Mouse (Mus musculus): ENCODE results near the gene Ctdsp2. TPM values are rescaled to one million over a fixed set of nuclear protein-coding genes. Genes with fewer than 3 reads are reported as not detected.
A peak's percentile ranks its signal among the peaks of the same experiment; 100 is the strongest.

The Ctdsp2 gene
- 22.9 and 27.6 TPM in 2 replicates for polyA plus RNA-seq (2015; fragmentation: Nextera tagmentation; extraction: Ambion mirVana)

GRCm38 (mm10) chr10:126978277-126978994 is at the start of gene Ctdsp2:
TSS of gene Ctdsp2 (plus strand) at chr10:126978717.
- ATAC-seq, result peak; percentile 89
- under 1% methylated on average over 53 of the region's 56 CpGs for WGBS
- H3K27me3 ChIP-seq (replicated peaks; ENCODE audit: control insufficient read depth, insufficient read depth, low read length), result no peaks in the 10 kb centered on the region
- H3K27ac ChIP-seq (ENCODE audit: low read length), result peak within 1 kb of the TSS; percentile 100
- H3K9ac ChIP-seq (replicated peaks; ENCODE audit: low read depth, low read length), result peak within 1 kb of the TSS; percentile 92
- peak within 1 kb of the TSS; percentile 77 for H3K4me2 ChIP-seq (ENCODE audit: low read length)
- H3K9me3 ChIP-seq (ENCODE audit: control insufficient read depth, low read length), result no peaks in the 10 kb centered on the region
- peak within 1 kb of the TSS; percentile 90 for H3K4me3 ChIP-seq (replicated peaks; ENCODE audit: low read length)
- H3K36me3 ChIP-seq (ENCODE audit: control insufficient read depth, insufficient read depth), result no peaks in the 10 kb centered on the region
- H3K4me1 ChIP-seq (replicated peaks; ENCODE audit: control insufficient read depth, insufficient read depth, low read length), result peaks cover 34% of the 10 kb centered on the region

GRCm38 (mm10) chr10:126928819-126929206 is 49.7 kb upstream of the Ctdsp2 start:
- Histone ChIP-seq H3K9ac (replicated peaks; ENCODE audit: low read depth, low read length) (no peak overlapping the region), H3K36me3 (ENCODE audit: control insufficient read depth, insufficient read depth) (no peaks in the 10 kb centered on the region), H3K27ac (ENCODE audit: low read length) (no peak overlapping the region), H3K9me3 (ENCODE audit: control insufficient read depth, low read length) (no peaks in the 10 kb centered on the region), H3K27me3 (replicated peaks; ENCODE audit: control insufficient read depth, insufficient read depth, low read length) (no peaks in the 10 kb centered on the region), H3K4me3 (replicated peaks; ENCODE audit: low read length) (peak overlapping the region; percentile 55), H3K4me2 (ENCODE audit: low read length) (peak overlapping the region; percentile 65), H3K4me1 (replicated peaks; ENCODE audit: control insufficient read depth, insufficient read depth, low read length) (peaks cover 47% of the 10 kb centered on the region)
- WGBS, result 22% methylated on average over 12 of the region's 12 CpGs
- ATAC-seq, result no peak

- Histone ChIP-seq H3K4me3 (replicated peaks; ENCODE audit: low read length) (no peak overlapping the region), H3K4me1 (replicated peaks; ENCODE audit: control insufficient read depth, insufficient read depth, low read length) (peaks cover 42% of the 10 kb centered on the region), H3K27ac (ENCODE audit: low read length) (no peak overlapping the region; the same call in 1 of the 2 replicates), H3K27me3 (replicated peaks; ENCODE audit: control insufficient read depth, insufficient read depth, low read length) (no peaks in the 10 kb centered on the region), H3K36me3 (ENCODE audit: control insufficient read depth, insufficient read depth) (no peaks in the 10 kb centered on the region), H3K9ac (replicated peaks; ENCODE audit: low read depth, low read length) (no peak overlapping the region), H3K9me3 (ENCODE audit: control insufficient read depth, low read length) (no peaks in the 10 kb centered on the region), H3K4me2 (ENCODE audit: low read length) (no peak overlapping the region)
- WGBS, result 29% methylated on average over 3 of the region's 3 CpGs
- peak; percentile 21 for ATAC-seq
Observed at GRCm38 (mm10) chr10:126929543-126929942, 49.0 kb upstream of the Ctdsp2 start.

- Histone ChIP-seq H3K9ac (replicated peaks; ENCODE audit: low read depth, low read length) (peak overlapping the region; percentile 47), H3K4me1 (replicated peaks; ENCODE audit: control insufficient read depth, insufficient read depth, low read length) (peaks cover 48% of the 10 kb centered on the region), H3K27ac (ENCODE audit: low read length) (peak overlapping the region; percentile 85), H3K36me3 (ENCODE audit: control insufficient read depth, insufficient read depth) (no peaks in the 10 kb centered on the region), H3K4me2 (ENCODE audit: low read length) (no peak overlapping the region), H3K9me3 (ENCODE audit: control insufficient read depth, low read length) (no peaks in the 10 kb centered on the region), H3K4me3 (replicated peaks; ENCODE audit: low read length) (no peak overlapping the region), H3K27me3 (replicated peaks; ENCODE audit: control insufficient read depth, insufficient read depth, low read length) (no peaks in the 10 kb centered on the region)
- ATAC-seq, result peak; percentile 41
- WGBS, result 12% methylated on average over 15 of the region's 15 CpGs
Observed at GRCm38 (mm10) chr10:126930270-126931121, 48.0 kb upstream of the Ctdsp2 start.

- H3K27me3 ChIP-seq (replicated peaks; ENCODE audit: control insufficient read depth, insufficient read depth, low read length), result no peaks in the 10 kb centered on the region
- H3K4me3 ChIP-seq (replicated peaks; ENCODE audit: low read length), result no peak overlapping the region
- 59% methylated on average over 8 of the region's 8 CpGs for WGBS
- no peaks in the 10 kb centered on the region for H3K36me3 ChIP-seq (ENCODE audit: control insufficient read depth, insufficient read depth)
- H3K4me2 ChIP-seq (ENCODE audit: low read length), result no peak overlapping the region
- H3K9me3 ChIP-seq (ENCODE audit: control insufficient read depth, low read length), result no peaks in the 10 kb centered on the region
- H3K9ac ChIP-seq (replicated peaks; ENCODE audit: low read depth, low read length), result no peak overlapping the region
- ATAC-seq, result no peak
- peak overlapping the region; percentile 62 for H3K27ac ChIP-seq (ENCODE audit: low read length)
- H3K4me1 ChIP-seq (replicated peaks; ENCODE audit: control insufficient read depth, insufficient read depth, low read length), result peaks cover 54% of the 10 kb centered on the region
Observed at GRCm38 (mm10) chr10:126931123-126931759, 47.3 kb upstream of the Ctdsp2 start.

- Histone ChIP-seq H3K9ac (replicated peaks; ENCODE audit: low read depth, low read length) (no peak overlapping the region), H3K9me3 (ENCODE audit: control insufficient read depth, low read length) (no peaks in the 10 kb centered on the region), H3K27me3 (replicated peaks; ENCODE audit: control insufficient read depth, insufficient read depth, low read length) (no peaks in the 10 kb centered on the region), H3K4me3 (replicated peaks; ENCODE audit: low read length) (no peak overlapping the region), H3K4me2 (ENCODE audit: low read length) (no peak overlapping the region), H3K27ac (ENCODE audit: low read length) (no peak overlapping the region; the same call in 1 of the 2 replicates), H3K36me3 (ENCODE audit: control insufficient read depth, insufficient read depth) (no peaks in the 10 kb centered on the region), H3K4me1 (replicated peaks; ENCODE audit: control insufficient read depth, insufficient read depth, low read length) (peaks cover 53% of the 10 kb centered on the region)
- no peak for ATAC-seq
Observed at GRCm38 (mm10) chr10:126931760-126932139, 46.8 kb upstream of the Ctdsp2 start.

GRCm38 (mm10) chr10:126934561-126934960 is 44.0 kb upstream of the Ctdsp2 start:
- Histone ChIP-seq H3K4me2 (ENCODE audit: low read length) (no peak overlapping the region), H3K9me3 (ENCODE audit: control insufficient read depth, low read length) (no peaks in the 10 kb centered on the region), H3K4me1 (replicated peaks; ENCODE audit: control insufficient read depth, insufficient read depth, low read length) (peaks cover 31% of the 10 kb centered on the region), H3K9ac (replicated peaks; ENCODE audit: low read depth, low read length) (no peak overlapping the region), H3K27me3 (replicated peaks; ENCODE audit: control insufficient read depth, insufficient read depth, low read length) (no peaks in the 10 kb centered on the region), H3K36me3 (ENCODE audit: control insufficient read depth, insufficient read depth) (no peaks in the 10 kb centered on the region), H3K27ac (ENCODE audit: low read length) (no peak overlapping the region), H3K4me3 (replicated peaks; ENCODE audit: low read length) (no peak overlapping the region)
- WGBS, result 96% methylated on average over 13 of the region's 13 CpGs
- ATAC-seq, result no peak

GRCm38 (mm10) chr10:126935121-126935520 is 43.4 kb upstream of the Ctdsp2 start:
- Histone ChIP-seq H3K4me2 (ENCODE audit: low read length) (no peak overlapping the region), H3K4me1 (replicated peaks; ENCODE audit: control insufficient read depth, insufficient read depth, low read length) (peaks cover 25% of the 10 kb centered on the region), H3K4me3 (replicated peaks; ENCODE audit: low read length) (no peak overlapping the region), H3K36me3 (ENCODE audit: control insufficient read depth, insufficient read depth) (no peaks in the 10 kb centered on the region), H3K27ac (ENCODE audit: low read length) (peak overlapping the region; percentile 76), H3K9ac (replicated peaks; ENCODE audit: low read depth, low read length) (no peak overlapping the region), H3K27me3 (replicated peaks; ENCODE audit: control insufficient read depth, insufficient read depth, low read length) (no peaks in the 10 kb centered on the region), H3K9me3 (ENCODE audit: control insufficient read depth, low read length) (no peaks in the 10 kb centered on the region)
- no peak for ATAC-seq
- 89% methylated on average over 8 of the region's 8 CpGs for WGBS
